Mouse (Mus musculus) CD4-positive naive resting alpha-beta T cell, adult 76 days (primary cell): ENCODE data around the gene Olfr1102. TPM values are rescaled to one million over a fixed set of nuclear protein-coding genes. Genes with fewer than 3 reads are reported as not detected.

ENCODE experiments used
- total RNA-seq: library from RNA; stranded (reverse); gene quantifications from one replicate; pipeline ENCODE4 v1.2.4, GENCODE M21; 2023

The Olfr1102 gene
- total RNA-seq, result not detected

GRCm38 (mm10) chr2:86998098-86998497 is at the start of gene Olfr1102:
Gene Olfr1102 (plus strand): TSS chr2:86998398.

GRCm38 (mm10) chr2:86960593-86960992 is 37.6 kb upstream of the Olfr1102 start, which contains the start of gene Olfr1099:
Gene Olfr1099 (minus strand): TSS chr2:86960693.

GRCm38 (mm10) chr2:86979854-86980253 is 18.3 kb upstream of the Olfr1102 start, which contains the start of gene Olfr1100:
Gene Olfr1100 (minus strand): TSS chr2:86979954.

GRCm38 (mm10) chr2:86991121-86991520 is 7.1 kb upstream of the Olfr1102 start, which contains the start of gene Olfr1101:
Gene Olfr1101 (minus strand): TSS chr2:86991221.

GRCm38 (mm10) chr2:87026980-87027379 is 28.8 kb downstream of the Olfr1102 start, which contains the start of gene Olfr1104:
Gene Olfr1104 (minus strand): TSS chr2:87027080.

GRCm38 (mm10) chr2:87036431-87036830 is 38.2 kb downstream of the Olfr1102 start, which contains the start of gene Olfr1105:
Gene Olfr1105 (minus strand): TSS chr2:87036531.

GRCm38 (mm10) chr2:87052173-87052572 is 54.0 kb downstream of the Olfr1102 start, which contains the start of gene Olfr1106:
Gene Olfr1106 (minus strand): TSS chr2:87052273.

Other genes starting within 250 kb of the Olfr1102 start
- not detected for gene Olfr1090, start 239.4 kb upstream of the Olfr1102 start, total RNA-seq
- not detected for gene Olfr1093, start 215.9 kb upstream of the Olfr1102 start, total RNA-seq
- gene Olfr141, start 188.4 kb upstream of the Olfr1102 start, total RNA-seq, result not detected
- not detected for gene Olfr1094, start 173.7 kb upstream of the Olfr1102 start, total RNA-seq
- gene Olfr1095, start 146.7 kb upstream of the Olfr1102 start, total RNA-seq, result not detected
- not detected for gene Gm13723, start 123.6 kb upstream of the Olfr1102 start, total RNA-seq
- not detected for gene Olfr1097, start 106.2 kb upstream of the Olfr1102 start, total RNA-seq
- not detected for gene Olfr1098, start 73.9 kb upstream of the Olfr1102 start, total RNA-seq
- not detected for gene Olfr1099, start 37.7 kb upstream of the Olfr1102 start, total RNA-seq
- gene Olfr1100, start 18.4 kb upstream of the Olfr1102 start, total RNA-seq, result not detected
- not detected for gene Olfr1101, start 7.2 kb upstream of the Olfr1102 start, total RNA-seq
- gene Olfr1104, start 28.7 kb downstream of the Olfr1102 start, total RNA-seq, result not detected
- not detected for gene Olfr1105, start 38.1 kb downstream of the Olfr1102 start, total RNA-seq
- not detected for gene Olfr1106, start 53.9 kb downstream of the Olfr1102 start, total RNA-seq
- not detected for gene Olfr1107, start 77.4 kb downstream of the Olfr1102 start, total RNA-seq
- not detected for gene Olfr1109, start 97.6 kb downstream of the Olfr1102 start, total RNA-seq
- gene Olfr259, start 116.2 kb downstream of the Olfr1102 start, total RNA-seq, result not detected
- not detected for gene Olfr1110, start 141.9 kb downstream of the Olfr1102 start, total RNA-seq
- not detected for gene Olfr1111, start 154.2 kb downstream of the Olfr1102 start, total RNA-seq
- not detected for gene Olfr1112, start 189.4 kb downstream of the Olfr1102 start, total RNA-seq
- not detected for gene Olfr1113, start 210.6 kb downstream of the Olfr1102 start, total RNA-seq
- gene Olfr1115, start 249.6 kb downstream of the Olfr1102 start, total RNA-seq, result not detected